21 mouse cellular contexts compared by ENCODE assay signal in genomic region chr6:105549366-105549765, GRCm38 (mm10).
DNase-seq lines count a peak whose midpoint lies in the region; ATAC-seq and TF ChIP-seq lines count a peak whose summit lies in the region.
"Had no signal": no experiment of that assay in that cellular context is flagged by ENCODE, and none has a peak within 500 bp of the region (broad histone marks: within the 10 kb centered on the region; RNA-seq: fewer than 3 reads in every experiment).

No protein-coding gene starts in this region.

- ATAC-seq in hindbrain, embryonic 12.5 days (ENCODE audit: low FRiP score), result peak; percentile 78
- ATAC-seq in hindbrain, postnatal 0 days, result no peak
- ATAC-seq in neural tube, embryonic 11.5 days (ENCODE audit: insufficient read depth, low FRiP score, low TSS enrichment), result peak; percentile 65
- ATAC-seq: CD4-positive, CD25-positive, alpha-beta regulatory T cell, adult 4 months; forebrain, embryonic 13.5 days; forebrain, postnatal 0 days; inflammation-experienced regulatory T-cells, adult 6 months had no signal

- no peak overlapping the region for H3K4me2 ChIP-seq in hindbrain, embryonic 12.5 days (replicated peaks)
- no peak overlapping the region for H3K4me2 ChIP-seq in hindbrain, postnatal 0 days (ENCODE audit: low read depth, low read length)
- H3K4me2 ChIP-seq in neural tube, embryonic 11.5 days (ENCODE audit: low read depth), result no peak overlapping the region
- H3K4me2 ChIP-seq: forebrain, embryonic 13.5 days; heart, embryonic 12.5 days; hindbrain, embryonic 13.5 days had no signal

- 71% methylated on average over 1 of the region's 1 CpGs for WGBS in hindbrain, embryonic 12.5 days
- 71% methylated on average over 1 of the region's 1 CpGs for WGBS in hindbrain, postnatal 0 days
- 71% methylated on average over 1 of the region's 1 CpGs for WGBS in neural tube, embryonic 11.5 days
- 65% methylated on average over 1 of the region's 1 CpGs for WGBS in heart, embryonic 10.5 days

- no peak for TF ChIP-seq CTCF in hindbrain, postnatal 0 days (IDR thresholded peaks at IDR 0.05; ENCODE audit: low read depth)

- no peak overlapping the region for H3K4me3 ChIP-seq in hindbrain, embryonic 12.5 days
- H3K4me3 ChIP-seq in hindbrain, postnatal 0 days (ENCODE audit: low read length), result no peak overlapping the region
- no peak overlapping the region for H3K4me3 ChIP-seq in neural tube, embryonic 11.5 days (ENCODE audit: low read depth, low read length)
- H3K4me3 ChIP-seq in heart, embryonic 10.5 days, result no peak overlapping the region
- H3K4me3 ChIP-seq: embryonic facial prominence, embryonic 10.5 days; forebrain, embryonic 13.5 days; heart, adult 2 months; heart, embryonic 12.5 days; hindbrain, embryonic 13.5 days had no signal

- DNase-seq in embryo, embryonic 10.5 days (ENCODE audit: low spot score), result peak; percentile 2
- no peak for DNase-seq in embryo, embryonic 9.5 days (ENCODE audit: extremely low spot score)
- DNase-seq in hindbrain, postnatal 0 days (ENCODE audit: low spot score), result no peak
- no peak for DNase-seq in neural tube, embryonic 11.5 days (ENCODE audit: low spot score)
- DNase-seq in neural tube, embryonic 10.5 days (ENCODE audit: extremely low spot score, low spot score), result no peak
- no peak for DNase-seq in heart, embryonic 10.5 days (ENCODE audit: low spot score)
- DNase-seq: adrenal gland, adult 8-10 months; adrenal gland, postnatal 36 days; B cell, adult 2 months; cerebellum, adult 2 months; cerebellum, postnatal 10 days; forebrain, postnatal 0 days; gastrocnemius, postnatal 14 days; heart, adult 2 months had no signal

- H3K4me1 ChIP-seq in hindbrain, embryonic 12.5 days, result no peaks in the 10 kb centered on the region
- H3K4me1 ChIP-seq in hindbrain, postnatal 0 days (ENCODE audit: insufficient read depth, low read length), result no peaks in the 10 kb centered on the region
- no peaks in the 10 kb centered on the region for H3K4me1 ChIP-seq in neural tube, embryonic 11.5 days (ENCODE audit: control insufficient read depth, insufficient read depth, low read length)
- H3K4me1 ChIP-seq in heart, embryonic 10.5 days, result no peaks in the 10 kb centered on the region
- H3K4me1 ChIP-seq: embryonic facial prominence, embryonic 10.5 days; forebrain, embryonic 13.5 days; heart, embryonic 12.5 days; hindbrain, embryonic 13.5 days had no signal

- no peaks in the 10 kb centered on the region for H3K9me3 ChIP-seq in hindbrain, embryonic 12.5 days (replicated peaks)
- no peaks in the 10 kb centered on the region for H3K9me3 ChIP-seq in hindbrain, postnatal 0 days (ENCODE audit: low read length)
- no peaks in the 10 kb centered on the region for H3K9me3 ChIP-seq in neural tube, embryonic 11.5 days (ENCODE audit: control insufficient read depth, low read length)
- no peaks in the 10 kb centered on the region for H3K9me3 ChIP-seq in heart, embryonic 10.5 days
- H3K9me3 ChIP-seq: embryonic facial prominence, embryonic 10.5 days; forebrain, embryonic 13.5 days; heart, embryonic 12.5 days; hindbrain, embryonic 13.5 days had no signal

- H3K36me3 ChIP-seq in hindbrain, embryonic 12.5 days, result no peaks in the 10 kb centered on the region
- no peaks in the 10 kb centered on the region for H3K36me3 ChIP-seq in hindbrain, postnatal 0 days (ENCODE audit: insufficient read depth, low read length)
- no peaks in the 10 kb centered on the region for H3K36me3 ChIP-seq in neural tube, embryonic 11.5 days (ENCODE audit: control insufficient read depth, insufficient read depth, low read length)
- no peaks in the 10 kb centered on the region for H3K36me3 ChIP-seq in heart, embryonic 10.5 days
- H3K36me3 ChIP-seq: embryonic facial prominence, embryonic 10.5 days; heart, embryonic 12.5 days; hindbrain, embryonic 13.5 days had no signal

- H3K27me3 ChIP-seq in hindbrain, embryonic 12.5 days, result no peaks in the 10 kb centered on the region
- no peaks in the 10 kb centered on the region for H3K27me3 ChIP-seq in hindbrain, postnatal 0 days (ENCODE audit: insufficient read depth, low read length)
- H3K27me3 ChIP-seq in neural tube, embryonic 11.5 days (ENCODE audit: control insufficient read depth, insufficient read depth, low read length), result no peaks in the 10 kb centered on the region
- no peaks in the 10 kb centered on the region for H3K27me3 ChIP-seq in heart, embryonic 10.5 days (ENCODE audit: insufficient read depth, poor library complexity, severe bottlenecking)
- H3K27me3 ChIP-seq: forebrain, embryonic 13.5 days; heart, embryonic 12.5 days; hindbrain, embryonic 13.5 days had no signal

- no peak overlapping the region for H3K9ac ChIP-seq in hindbrain, embryonic 12.5 days
- no peak overlapping the region for H3K9ac ChIP-seq in hindbrain, postnatal 0 days (replicated peaks; ENCODE audit: low read length)
- H3K9ac ChIP-seq in neural tube, embryonic 11.5 days (ENCODE audit: low read length), result no peak overlapping the region
- H3K9ac ChIP-seq: forebrain, embryonic 13.5 days; forebrain, postnatal 0 days; heart, embryonic 12.5 days; hindbrain, embryonic 13.5 days had no signal

- no peak overlapping the region for H3K27ac ChIP-seq in hindbrain, embryonic 12.5 days
- H3K27ac ChIP-seq in hindbrain, postnatal 0 days, result no peak overlapping the region
- H3K27ac ChIP-seq in neural tube, embryonic 11.5 days (ENCODE audit: low read depth, low read length), result no peak overlapping the region
- no peak overlapping the region for H3K27ac ChIP-seq in heart, embryonic 10.5 days
- H3K27ac ChIP-seq: embryonic facial prominence, embryonic 10.5 days; forebrain, embryonic 13.5 days; heart, adult 2 months; hindbrain, embryonic 13.5 days had no signal
